Mouse (Mus musculus): ENCODE results near the gene Trpv2. TPM values are rescaled to one million over a fixed set of nuclear protein-coding genes. Genes with fewer than 3 reads are reported as not detected.

Trpv2 gene
- 10 to 100 TPM; 16.6 to 18.7 TPM for total RNA-seq (2021)

DNA sequence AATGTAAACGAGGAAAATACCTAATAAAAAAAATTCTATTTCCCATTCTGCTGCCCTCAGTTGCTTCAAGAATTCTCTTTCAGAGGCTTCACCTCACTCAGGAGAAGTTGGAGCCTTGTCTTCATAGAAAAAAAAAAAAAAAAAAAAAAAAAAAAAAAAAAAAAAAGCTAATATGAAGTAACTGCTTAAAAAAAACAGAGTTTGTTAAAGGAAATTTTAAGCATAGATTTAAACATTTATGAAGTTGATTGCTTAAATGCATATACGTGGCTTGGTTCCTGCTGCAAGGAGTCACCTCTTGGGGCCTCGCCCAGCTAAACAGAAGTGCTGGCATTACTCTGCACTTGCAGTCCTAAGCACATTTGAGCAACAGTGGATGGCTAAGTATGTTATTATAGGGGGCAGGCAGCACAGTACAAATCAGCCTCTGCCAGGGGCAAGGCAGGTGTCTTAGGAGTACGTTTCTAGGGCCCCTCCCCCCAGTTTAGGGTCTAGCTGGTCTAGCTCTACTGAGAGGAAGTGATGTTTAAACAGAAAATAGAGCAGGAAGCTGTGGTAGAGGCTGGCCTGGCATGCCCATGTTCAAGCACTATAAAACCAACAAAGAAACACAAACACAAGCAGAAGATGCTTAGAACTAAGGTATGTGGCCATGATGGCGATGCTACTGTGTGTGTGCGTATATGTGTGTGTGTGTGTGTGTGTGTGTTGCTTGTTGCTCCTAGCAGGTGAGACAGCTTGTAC lies at the start of gene Trpv2:
Gene Trpv2 (plus strand): TSS at position 528 of the 744 bp plus-strand sequence.
- intact Hi-C loops (cut with DNase I) = loop anchor here (2.0 kb wide), 1 partner anchor 23 kb away; the partner anchor contains the start of gene Ubb
- no peak for DNase-seq (ENCODE audit: low spot score in 2 of 2)

- intact Hi-C loops (cut with DNase I) = loop anchor here (5.0 kb wide), 1 partner anchor 80 kb away; the partner anchor contains the start of genes Ncor1 and Pigl
- no peak for DNase-seq (ENCODE audit: low spot score in 2 of 2)
Observed at GRCm38 (mm10) chr11:62537089-62537488, 37.2 kb upstream of the Trpv2 start.

DNA sequence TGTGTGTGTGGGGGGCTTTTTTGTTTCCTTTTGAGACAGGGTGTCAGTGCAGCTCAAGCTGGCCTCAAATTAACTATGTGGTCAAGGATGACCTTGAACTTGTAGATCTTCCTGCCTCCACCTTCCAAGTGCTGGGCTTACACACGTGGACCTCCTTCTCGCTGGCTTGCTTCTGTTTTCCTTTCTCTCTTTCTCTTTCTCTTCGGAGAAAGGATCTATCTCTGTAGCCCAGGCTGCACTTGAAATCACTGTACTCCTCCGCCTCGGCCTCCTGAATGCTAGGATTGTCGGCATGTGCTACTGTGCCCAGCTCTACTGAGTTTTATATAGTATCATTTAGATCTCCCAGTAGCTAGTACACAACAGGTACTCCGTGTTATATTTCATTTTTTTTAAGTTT lies 36.7 kb upstream of the Trpv2 start:
- intact Hi-C loops (cut with DNase I) = loop anchor here (5.0 kb wide), 1 partner anchor 80 kb away; the partner anchor contains the start of genes Ncor1 and Pigl
- DNase-seq (ENCODE audit: low spot score in 2 of 2) = peak in 1 of 2 experiments; percentile 24

GRCm38 (mm10) chr11:62538321-62539088 lies 35.8 kb upstream of the Trpv2 start:
- peak; percentile 43 to 53 for DNase-seq (ENCODE audit: low spot score in 2 of 2)
- intact Hi-C loops (cut with DNase I) = loop anchor here (1.0 to 5.0 kb wide), 2 partner anchors 12 to 81 kb away; partner anchors contain the start of genes Ncor1 and Pigl

DNA sequence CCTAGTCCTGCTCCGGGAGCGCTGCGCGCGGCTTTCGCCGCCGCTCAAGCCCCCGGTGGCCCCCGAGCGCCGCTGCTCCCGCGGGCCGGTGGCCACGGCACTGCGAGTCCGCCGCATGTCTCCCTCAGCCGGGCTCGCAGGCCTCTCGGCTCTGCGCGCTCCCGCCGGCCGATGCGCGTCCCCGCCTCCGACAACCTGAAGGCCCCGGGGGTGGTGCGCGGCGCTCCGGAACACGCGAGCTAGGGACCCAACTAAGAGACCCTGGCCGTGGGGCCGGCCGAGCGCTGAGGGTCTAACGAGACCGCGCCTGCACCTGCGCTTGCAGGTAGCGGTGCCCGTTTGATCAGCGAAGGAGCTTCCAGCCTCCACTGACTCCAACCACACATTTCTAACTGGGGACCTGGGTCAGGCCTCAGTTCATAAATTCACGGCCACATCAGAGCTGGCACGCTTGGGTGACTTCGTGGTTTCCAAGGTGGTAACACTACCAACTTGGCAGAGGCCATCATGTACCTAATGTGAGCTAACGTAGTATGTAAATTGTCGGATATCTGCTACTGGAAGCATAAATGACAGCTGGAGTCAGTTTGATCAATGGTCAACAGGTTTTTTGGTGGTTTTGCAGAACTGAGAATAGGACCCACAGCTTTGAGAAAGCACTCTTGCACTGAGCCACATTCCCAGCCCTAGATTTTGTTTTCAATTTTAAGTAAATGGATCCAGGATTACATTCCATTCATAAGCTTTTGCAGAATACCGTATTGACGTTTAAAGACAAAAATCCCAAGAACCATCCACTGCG lies 35.0 kb upstream of the Trpv2 start, which contains the start of gene Cenpv:
Gene Cenpv (minus strand): TSS at position 173 of the 802 bp plus-strand sequence.
- intact Hi-C loops (cut with DNase I) = loop anchor here (5.0 kb wide), 1 partner anchor 82 kb away; the partner anchor contains the start of genes Ncor1 and Pigl
- DNase-seq (ENCODE audit: low spot score in 2 of 2) = peak; percentile 68 to 78

DNA sequence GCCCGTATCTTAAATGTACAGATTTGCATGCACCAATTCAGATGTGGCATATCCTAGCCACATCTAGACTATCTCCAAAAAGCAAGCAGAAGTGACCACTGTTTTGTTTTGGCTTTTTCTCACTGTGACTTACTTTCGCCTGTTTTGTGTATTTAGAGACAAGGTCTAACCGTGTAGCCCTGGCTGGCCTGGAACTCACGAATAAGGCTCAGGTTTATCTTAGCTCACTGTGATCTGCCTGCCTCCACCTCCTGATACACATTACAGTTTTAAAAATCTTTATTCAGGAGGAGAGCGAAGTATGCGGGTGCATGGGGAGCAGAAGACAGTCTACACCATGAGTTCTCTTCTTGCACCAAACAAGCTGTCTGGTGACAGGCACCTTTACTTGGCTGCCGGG lies 34.1 kb upstream of the Trpv2 start:
- intact Hi-C loops (cut with DNase I) = no loop called here
- no peak for DNase-seq (ENCODE audit: low spot score in 2 of 2)

- no peak for DNase-seq (ENCODE audit: low spot score in 2 of 2)
- intact Hi-C loops (cut with DNase I) = no loop called here
Observed at GRCm38 (mm10) chr11:62540969-62541368, 33.3 kb upstream of the Trpv2 start.

DNA sequence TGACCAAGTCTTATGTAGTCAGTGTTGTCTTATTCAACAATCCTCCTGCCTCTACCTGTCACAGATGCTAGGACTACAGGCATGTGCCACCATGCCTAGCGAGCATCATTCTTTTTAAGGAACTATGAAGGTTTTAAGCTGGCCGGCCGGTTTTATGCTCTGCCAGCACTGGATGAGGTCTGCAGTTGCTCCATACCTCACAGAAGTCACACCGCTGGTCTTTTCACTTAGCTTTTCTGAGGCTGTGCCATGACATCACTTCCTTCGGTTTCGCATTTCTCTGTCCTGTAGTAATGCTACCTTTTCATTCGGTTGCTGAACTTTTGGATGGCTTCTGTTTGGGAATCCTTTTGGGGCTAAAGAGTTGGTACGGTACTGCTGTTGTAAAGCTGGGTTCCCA lies 32.7 kb upstream of the Trpv2 start:
- no peak for DNase-seq (ENCODE audit: low spot score in 2 of 2)
- intact Hi-C loops (cut with DNase I) = no loop called here

DNA sequence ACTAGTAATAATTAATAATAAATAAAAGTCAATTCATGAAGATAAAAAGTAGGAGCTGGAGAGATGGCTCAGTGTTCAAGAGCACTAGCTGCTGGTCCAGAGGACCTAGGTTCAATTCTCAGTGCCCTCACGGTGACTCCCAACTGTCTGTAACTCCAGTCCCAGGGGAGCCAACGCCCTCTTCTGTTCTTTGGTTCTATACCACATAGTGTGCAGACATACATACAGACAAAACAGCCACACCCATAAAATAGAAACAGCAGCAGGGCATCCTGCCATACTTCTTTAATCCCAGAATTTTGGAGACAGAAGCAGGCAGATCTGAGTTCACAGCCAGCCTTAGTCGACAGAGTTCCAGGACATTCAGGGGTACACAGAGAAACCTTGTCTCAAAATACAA lies 30.3 kb upstream of the Trpv2 start:
- DNase-seq (ENCODE audit: low spot score in 2 of 2) = no peak
- intact Hi-C loops (cut with DNase I) = no loop called here

DNA sequence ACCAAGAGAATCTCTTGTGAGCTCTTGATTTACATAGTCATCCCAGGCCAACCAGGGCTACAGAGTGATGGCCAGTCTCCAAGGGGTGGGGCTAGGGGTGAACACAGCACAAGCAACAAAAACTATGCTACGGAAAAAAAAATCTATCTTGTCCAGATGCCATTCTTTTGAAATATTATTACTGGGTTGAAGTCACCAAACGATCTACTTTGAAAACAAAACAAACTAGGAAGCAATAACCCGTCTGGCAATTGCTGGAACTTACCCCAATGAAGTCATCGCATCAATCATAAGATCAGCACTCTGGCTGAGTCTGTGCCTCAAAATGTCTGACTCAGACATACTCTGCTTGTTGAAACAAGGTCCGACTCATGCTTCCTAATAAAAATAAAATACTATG lies 24.5 kb upstream of the Trpv2 start:
- intact Hi-C loops (cut with DNase I) = loop anchor here (1.0 to 2.0 kb wide), 2 partner anchors 11 to 25 kb away; partner anchors contain the start of gene Trpv2
- peak; percentile 35 to 56 for DNase-seq (ENCODE audit: low spot score in 2 of 2)

DNA sequence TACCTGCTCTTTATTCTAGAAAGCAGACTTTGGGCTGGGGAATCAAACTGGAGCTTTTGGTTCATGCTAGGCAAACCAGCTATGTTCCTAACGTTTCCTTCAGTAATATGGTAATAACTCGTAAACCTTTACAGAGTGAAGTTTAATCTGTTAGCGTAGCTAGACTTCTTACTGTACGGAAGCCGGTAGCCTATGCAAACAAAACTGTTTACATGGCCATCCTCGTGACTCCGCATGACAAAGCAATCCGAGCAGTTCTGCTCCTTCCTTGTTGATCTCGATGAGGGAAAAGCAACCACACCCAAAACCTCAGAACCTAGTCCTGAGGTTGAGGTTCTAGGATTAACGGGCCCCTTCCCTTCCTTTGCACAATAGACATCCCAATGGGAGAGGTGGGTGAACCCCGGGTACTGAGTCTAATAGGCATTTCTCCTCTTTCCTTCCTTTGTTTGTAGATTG lies 24.0 kb upstream of the Trpv2 start:
- DNase-seq (ENCODE audit: low spot score in 2 of 2) = peak; percentile 51 to 58
- intact Hi-C loops (cut with DNase I) = loop anchor here (1.0 to 2.0 kb wide), 2 partner anchors 12 to 25 kb away; partner anchors contain the start of gene Trpv2

- DNase-seq (ENCODE audit: low spot score in 2 of 2) = peak; percentile 100
Observed at GRCm38 (mm10) chr11:62550727-62551225, 23.5 kb upstream of the Trpv2 start, which contains the start of gene Ubb. Ubb (plus strand) TSS chr11:62551171.

GRCm38 (mm10) chr11:62551226-62552119 lies 22.8 kb upstream of the Trpv2 start:
- peak; percentile 86 to 91 for DNase-seq (ENCODE audit: low spot score in 2 of 2)
- intact Hi-C loops (cut with DNase I) = loop anchor here (1.0 to 2.0 kb wide), 3 partner anchors 23 to 93 kb away; partner anchors contain the start of genes Ncor1, Pigl and Trpv2

More at GRCm38 (mm10) chr11:62550727-62551225, 23.5 kb upstream of the Trpv2 start, which contains the start of gene Ubb:
- intact Hi-C loops (cut with DNase I) = loop anchor here (1.0 to 2.0 kb wide), 4 partner anchors 12 to 92 kb away; partner anchors contain the start of genes Ncor1, Pigl and Trpv2

GRCm38 (mm10) chr11:62553186-62553585 lies 21.1 kb upstream of the Trpv2 start:
- intact Hi-C loops (cut with DNase I) = no loop called here
- no peak for DNase-seq (ENCODE audit: low spot score in 2 of 2)

DNA sequence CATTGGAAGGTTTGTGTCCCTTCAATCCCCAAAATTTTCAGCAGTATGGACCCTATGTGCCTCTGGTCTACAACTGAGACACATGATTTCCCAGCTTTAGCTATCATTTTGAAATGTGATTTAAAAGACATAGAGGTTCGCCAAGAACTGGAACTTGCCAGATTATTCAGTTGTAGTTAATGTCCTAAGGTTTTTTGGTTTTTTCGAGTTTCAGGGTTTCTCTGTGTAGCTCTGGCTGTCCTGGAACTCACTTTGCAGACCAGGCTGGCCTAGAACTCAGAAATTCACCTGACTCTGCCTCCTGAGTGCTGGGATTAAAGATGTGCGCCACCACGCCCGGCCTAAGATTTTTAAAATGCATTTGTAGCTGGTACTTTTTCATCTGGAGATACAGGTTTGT lies 20.7 kb upstream of the Trpv2 start:
- intact Hi-C loops (cut with DNase I) = no loop called here

DNA sequence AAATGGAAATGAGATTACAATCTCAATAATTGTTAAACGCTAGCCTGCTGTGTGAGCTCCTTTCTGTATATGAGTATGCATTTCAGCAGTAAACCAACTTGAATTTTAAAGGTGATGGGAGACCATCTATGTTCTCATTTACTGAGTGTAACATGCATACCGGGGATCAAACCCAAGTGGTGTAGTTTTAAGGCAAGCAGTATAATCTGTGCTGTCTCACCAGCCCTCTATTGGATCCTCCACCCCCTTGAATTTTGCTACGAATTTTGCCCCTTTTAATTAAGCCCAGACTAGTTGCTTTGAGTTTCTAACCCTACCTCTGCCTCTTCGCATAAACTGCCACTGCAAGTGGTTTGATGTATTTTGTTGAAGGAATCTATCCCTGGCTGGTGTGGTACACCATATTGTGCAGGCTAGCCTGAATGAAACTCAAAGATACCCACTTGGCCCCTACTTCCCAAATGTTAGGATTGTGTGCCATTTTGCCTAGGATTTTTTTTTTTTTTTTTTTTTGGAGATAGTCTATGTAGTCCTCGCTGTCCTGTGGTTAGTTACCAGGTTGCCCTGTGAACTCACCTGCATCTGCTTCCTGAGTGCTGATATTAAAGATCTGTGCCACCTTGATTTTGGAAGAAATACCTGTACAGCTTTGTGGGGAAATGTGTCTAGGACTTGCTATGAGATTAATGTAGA lies 20.0 kb upstream of the Trpv2 start:
- no peak for DNase-seq (ENCODE audit: low spot score in 2 of 2)
- intact Hi-C loops (cut with DNase I) = no loop called here

More for the DNA sequence above, 20.7 kb upstream of the Trpv2 start:
- DNase-seq (ENCODE audit: low spot score in 2 of 2) = no peak

DNA sequence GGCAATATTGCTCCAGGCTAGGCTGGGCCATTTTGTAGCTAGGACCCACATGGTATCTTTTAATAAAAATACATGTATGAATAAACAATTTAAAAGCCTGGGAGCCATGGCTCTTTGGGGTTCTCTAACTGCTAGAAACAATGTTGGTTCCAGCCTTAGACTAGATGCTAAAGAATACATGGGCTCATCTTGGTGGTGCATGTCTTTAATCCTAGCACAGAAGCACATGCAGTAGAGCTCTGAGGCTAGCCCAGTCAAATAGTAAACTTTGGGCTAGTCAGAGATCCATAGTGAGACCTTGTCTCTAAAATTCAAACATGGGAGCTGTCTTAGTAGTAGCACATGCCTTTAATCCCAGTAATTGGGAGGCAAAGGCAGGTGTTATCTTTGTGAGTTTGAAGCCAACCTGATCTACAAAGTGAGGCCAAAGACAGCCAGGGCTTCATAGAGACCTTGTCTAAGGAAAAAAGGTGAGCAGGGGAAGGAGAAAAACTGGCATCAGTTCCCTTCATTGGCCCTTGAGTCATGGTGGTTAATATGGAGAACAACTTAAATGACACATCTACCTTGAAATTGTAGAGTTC lies 19.3 kb upstream of the Trpv2 start:
- no peak for DNase-seq (ENCODE audit: low spot score in 2 of 2)
- intact Hi-C loops (cut with DNase I) = no loop called here

Measured in left cerebral cortex, postnatal 25 days (tissue).